Mouse (Mus musculus): ENCODE measurements around the gene Ehd3. TPM values are rescaled to one million over a fixed set of nuclear protein-coding genes. Genes with fewer than 3 reads are reported as not detected.

Gene Ehd3
- polyA plus RNA-seq, 1 experiment, result 57.3 TPM

GRCm38 (mm10) chr17:73879262-73879916, 75.5 kb downstream of the Ehd3 start:
- no peak for DNase-seq (ENCODE audit: extremely low spot score in 1 of 2, low spot score in 1 of 2)

GRCm38 (mm10) chr17:73880286-73880685, 76.4 kb downstream of the Ehd3 start:
- no peak for DNase-seq (ENCODE audit: extremely low spot score in 1 of 2, low spot score in 1 of 2)

- no peak for DNase-seq (ENCODE audit: extremely low spot score in 1 of 2, low spot score in 1 of 2)
Measured at GRCm38 (mm10) chr17:73881295-73881694, 77.4 kb downstream of the Ehd3 start.

Other genes with a start within 250 kb of the Ehd3 start
- 17.6 and 21.7 TPM in 2 replicates for gene Galnt14, start 93.7 kb upstream of the Ehd3 start, polyA plus RNA-seq (2012; rRNA removed)
- 4.5 and 5.3 TPM in 2 replicates for gene Xdh, start 146.1 kb downstream of the Ehd3 start, polyA plus RNA-seq (2012; rRNA removed)
- 0.16 and 0.57 TPM in 2 replicates for gene Srd5a2, start 243.8 kb downstream of the Ehd3 start, polyA plus RNA-seq (2012; rRNA removed)

Data from frontal cortex, adult 2 months (tissue).